Mouse (Mus musculus): Measurements from ENCODE around the gene Dpf3.

The Dpf3 gene

DNA sequence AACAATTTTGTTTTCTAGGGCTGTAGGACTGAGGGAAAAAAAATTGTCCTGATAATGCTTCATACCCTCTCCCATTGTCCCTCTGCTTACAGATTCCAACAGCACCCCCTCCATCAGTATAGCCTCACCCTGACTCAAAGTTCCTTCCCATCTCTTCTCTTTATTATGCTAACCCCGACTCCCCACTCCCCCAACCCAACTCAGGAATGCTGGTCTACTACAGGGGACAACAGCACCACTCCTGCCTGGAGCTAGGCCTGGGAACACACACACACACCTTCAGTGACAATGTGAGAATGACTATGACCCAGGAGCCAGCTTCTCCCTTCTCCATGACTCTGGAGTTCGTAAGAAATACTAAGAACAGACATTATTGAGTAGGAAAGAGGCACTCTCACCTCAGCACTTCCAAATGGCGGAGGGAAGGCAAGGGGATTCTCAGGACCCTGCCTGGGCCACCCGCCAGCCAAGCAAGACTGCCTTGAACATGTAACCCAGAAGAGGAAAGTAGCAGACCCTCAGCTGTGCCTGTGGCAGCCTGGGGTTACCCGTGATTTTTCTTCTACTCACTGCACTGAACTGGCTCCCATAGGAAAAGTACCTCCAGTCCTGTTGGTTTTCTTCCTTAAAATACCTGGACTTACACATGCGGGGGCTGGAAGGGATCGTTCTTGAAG is 276.2 kb downstream of the Dpf3 start:
- no peak for DNase-seq (ENCODE audit: extremely low spot score)

DNA sequence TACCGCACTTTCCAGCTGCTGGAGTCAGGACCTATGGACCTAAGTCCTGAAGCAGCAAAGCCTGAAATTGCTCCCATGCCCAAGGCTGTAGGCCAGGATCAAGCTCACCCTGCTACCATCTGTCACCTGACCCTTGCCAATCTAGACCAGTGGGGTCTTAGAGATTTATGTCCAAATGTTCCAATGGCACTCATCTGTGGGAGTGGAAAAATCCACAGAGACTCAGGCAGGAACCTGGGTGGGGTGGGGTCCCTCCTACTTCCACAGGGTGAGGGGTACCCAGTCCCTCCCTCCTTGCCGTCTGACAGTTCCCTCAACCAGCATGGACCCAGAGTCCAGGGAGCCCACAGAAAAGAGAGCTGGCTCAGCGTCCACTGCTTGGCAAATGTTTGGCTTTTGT is 276.8 kb downstream of the Dpf3 start:
- no peak for DNase-seq (ENCODE audit: extremely low spot score)

DNA sequence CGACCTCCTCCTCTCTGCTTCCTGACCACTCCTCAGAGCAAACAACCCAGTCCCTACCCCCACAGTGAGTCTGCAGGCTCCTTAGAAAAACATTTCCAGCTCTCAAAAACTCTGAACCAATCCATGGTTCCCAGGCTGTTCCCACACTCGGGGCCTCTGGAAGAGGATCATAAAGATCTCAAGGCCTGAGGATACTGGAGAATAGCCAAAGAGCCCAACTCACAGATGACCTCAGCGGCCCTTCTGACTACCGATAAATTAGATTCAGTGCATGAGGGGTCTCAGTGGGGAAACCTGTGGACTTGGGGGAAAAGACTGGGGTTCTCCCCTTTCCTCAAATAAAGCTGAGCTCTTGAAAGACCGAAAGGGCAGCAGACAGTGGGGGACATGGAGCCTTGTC is 277.2 kb downstream of the Dpf3 start:
- no peak for DNase-seq (ENCODE audit: extremely low spot score)

DNA sequence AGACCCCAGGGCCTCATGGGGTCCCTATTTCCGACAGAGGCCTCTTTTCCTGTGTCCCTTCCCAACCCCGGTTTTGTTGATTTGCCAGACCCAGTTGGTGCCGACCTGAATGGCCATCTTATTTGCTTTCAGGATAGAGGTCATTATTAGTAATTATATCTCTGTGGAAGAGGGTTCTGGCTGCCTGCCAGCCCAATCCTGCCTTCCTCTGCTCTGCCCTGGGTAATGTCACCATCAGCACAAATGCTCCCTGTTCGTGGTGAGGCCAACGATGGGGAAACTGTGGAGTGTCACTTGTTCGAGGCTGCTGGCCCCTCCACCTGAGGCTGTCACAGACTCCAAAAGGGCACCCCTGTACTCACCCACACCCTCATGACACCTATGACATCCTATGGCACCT is 278.1 kb downstream of the Dpf3 start:
- DNase-seq (ENCODE audit: extremely low spot score): no peak

DNA sequence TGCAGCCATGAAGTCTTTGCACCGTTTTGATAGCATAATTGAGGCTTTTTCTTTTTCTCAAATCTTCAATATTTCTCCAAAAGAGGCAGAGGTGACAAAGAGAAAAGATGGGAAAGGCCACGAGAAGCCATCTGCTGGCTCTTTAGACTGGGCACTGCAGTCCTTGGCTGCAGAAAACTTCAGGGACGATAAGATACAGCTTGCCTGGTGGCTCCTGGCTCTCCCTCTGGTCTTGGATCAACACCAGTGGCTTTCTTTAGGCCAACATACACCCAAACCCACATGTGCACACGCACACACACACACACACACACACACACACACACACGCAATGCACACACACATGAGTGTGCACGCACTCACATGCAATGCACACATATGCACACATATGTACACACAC is 278.7 kb downstream of the Dpf3 start:
- no peak for DNase-seq (ENCODE audit: extremely low spot score)

DNA sequence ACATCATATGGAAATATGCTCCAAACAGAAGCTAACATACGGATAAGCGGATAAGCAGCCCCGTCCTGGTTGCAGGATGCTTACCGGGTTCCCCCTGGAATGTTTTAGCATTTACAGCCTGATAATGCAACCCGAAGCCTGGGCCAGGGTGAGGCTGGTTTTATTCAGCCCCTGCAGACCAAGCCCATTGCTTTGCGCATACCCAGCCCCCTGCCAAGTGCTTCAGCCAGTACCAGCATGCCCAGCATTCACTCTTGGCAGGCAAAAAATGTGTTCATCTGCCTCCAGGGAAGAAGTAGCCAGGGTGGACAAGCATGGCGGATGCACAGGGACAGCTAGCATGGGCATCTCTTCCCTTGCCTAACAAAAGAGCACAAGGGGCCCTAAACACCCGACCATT is 279.5 kb downstream of the Dpf3 start:
- DNase-seq (ENCODE audit: extremely low spot score): no peak

DNA sequence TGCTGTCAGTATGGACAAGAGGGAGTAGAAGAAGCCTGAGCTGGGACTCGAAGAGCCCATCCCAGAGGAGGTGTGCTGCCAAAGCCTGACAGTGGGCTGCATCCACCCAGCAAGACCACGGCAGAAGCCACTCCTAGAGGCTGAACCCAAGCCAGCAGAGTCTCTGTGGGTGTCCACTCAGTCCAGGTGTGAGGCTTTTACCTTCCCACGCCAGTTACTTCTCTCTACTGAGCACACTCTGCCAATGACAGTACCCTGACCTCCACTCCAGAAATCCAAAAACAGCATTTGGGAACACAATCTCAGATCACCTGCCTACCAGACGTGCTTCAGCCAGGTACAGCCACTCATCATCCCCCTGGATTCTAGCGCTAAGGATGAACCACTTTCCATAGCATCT is 280.0 kb downstream of the Dpf3 start:
- DNase-seq (ENCODE audit: extremely low spot score): no peak

DNA sequence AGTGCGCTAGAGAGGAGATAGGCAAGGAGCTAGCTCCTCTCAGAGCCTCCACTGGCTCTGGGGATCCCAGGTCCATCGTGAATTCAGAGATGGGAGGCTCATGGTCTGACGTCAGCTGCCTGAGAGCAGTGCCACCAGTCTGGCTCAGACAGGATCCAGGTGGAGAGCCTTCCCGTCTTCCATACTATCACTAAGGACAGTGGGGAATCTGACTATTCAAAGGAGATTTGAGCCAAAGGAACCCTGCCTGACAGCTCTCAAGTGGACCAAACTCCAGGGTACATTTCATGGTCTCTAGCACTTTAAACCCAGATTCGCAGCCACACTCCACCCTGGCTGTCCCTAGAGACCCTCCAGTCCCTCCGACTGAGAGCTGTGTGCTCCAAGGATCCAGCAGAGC is 280.6 kb downstream of the Dpf3 start:
- DNase-seq (ENCODE audit: extremely low spot score): no peak

DNA sequence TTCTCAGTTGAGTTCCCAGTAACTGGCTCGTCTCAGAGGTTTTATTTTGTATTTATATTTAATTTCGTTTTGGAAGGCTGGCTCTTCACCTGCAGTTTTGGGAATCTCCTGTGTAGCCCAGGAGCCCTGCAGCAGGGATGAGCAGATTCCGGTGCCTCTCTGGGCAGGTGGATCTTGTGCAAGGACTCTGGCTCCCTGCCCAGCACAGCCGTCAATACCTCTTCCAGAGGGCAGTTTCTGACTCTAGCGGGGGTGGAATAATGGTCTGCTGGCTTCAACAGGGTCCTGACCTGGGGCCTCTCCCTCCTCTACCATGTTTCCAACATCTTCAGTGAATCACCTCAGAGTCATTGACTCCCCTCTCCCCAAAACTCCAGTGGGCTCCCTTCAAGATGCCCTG is 283.2 kb downstream of the Dpf3 start:
- DNase-seq (ENCODE audit: extremely low spot score): no peak

DNA sequence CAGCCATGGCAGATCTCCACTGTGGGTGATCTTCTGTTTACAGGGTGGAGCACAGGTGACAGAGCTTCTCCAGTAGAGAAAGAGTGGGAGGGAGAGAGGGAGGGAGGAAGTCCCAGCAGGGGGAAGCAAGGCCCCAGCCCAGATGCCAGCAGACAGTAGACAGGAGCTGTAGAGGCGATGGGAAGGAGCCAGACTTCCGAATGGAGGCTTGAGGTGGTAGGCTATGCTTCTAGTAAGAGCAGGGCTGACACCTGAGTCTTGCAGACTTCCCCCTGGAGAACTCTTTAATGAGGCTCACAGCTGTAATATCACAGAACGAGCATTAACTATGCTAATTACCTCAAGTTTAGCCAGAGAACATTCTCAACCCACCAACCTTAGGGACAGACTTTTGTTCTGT is 285.8 kb downstream of the Dpf3 start:
- DNase-seq (ENCODE audit: extremely low spot score): no peak

DNA sequence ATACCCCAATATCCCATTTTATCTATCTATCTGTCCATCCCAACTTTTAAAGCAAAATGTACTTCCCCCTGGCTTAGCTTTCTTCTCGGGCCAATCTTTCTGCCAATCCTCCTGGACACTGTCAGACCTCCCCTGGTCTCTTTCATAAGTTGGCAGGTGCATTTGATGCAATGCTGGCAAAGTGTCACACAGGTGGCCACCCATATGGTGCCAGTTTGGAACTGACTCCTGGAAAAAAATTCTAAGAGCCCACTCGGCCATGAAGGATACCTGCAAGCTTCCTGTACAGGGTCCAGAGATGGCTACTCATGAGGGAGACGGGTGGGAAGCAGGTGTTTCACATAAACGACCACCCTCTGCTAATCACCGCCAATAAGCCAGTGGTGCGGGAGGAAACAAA is 307.0 kb downstream of the Dpf3 start:
- DNase-seq (ENCODE audit: extremely low spot score): no peak

DNA sequence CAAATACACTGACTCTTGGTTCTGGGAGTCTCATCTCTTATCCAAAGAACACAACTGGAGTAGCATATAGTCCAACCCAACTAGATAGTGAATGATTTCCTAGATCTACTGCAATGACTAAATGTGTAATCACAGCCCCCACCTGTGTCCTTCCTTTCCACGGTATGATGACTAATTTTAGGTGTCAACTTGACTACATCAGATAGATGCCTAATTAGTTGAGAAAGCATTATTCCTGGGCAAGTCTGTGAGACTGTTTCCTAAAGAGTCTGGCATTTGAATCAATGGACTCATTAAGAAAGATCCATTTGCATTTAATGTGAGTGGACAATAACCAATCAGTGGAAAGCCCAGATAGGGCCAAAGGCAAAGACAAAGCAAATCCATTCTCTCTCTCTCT is 307.7 kb downstream of the Dpf3 start:
- no peak for DNase-seq (ENCODE audit: extremely low spot score)

DNA sequence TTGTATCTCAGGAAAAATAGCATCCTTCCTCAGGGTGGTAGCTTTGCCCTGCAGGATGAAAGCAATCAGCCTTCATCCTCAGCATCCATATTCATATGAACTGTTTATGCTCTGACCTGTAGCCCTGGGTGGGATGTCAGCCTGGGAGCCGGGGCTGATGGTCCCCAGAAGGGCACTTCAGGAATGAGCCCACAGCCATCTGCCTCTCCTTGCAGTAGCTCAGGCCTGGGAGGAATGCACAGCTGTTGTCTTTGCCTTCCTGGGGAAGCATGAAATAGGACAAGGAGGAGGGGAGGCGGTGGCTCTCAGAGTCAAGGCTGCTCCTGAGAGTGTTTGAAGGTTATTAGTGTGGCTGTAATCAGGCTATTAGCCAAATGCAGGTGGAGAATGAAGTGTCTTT is 308.7 kb downstream of the Dpf3 start:
- no peak for DNase-seq (ENCODE audit: extremely low spot score)

DNA sequence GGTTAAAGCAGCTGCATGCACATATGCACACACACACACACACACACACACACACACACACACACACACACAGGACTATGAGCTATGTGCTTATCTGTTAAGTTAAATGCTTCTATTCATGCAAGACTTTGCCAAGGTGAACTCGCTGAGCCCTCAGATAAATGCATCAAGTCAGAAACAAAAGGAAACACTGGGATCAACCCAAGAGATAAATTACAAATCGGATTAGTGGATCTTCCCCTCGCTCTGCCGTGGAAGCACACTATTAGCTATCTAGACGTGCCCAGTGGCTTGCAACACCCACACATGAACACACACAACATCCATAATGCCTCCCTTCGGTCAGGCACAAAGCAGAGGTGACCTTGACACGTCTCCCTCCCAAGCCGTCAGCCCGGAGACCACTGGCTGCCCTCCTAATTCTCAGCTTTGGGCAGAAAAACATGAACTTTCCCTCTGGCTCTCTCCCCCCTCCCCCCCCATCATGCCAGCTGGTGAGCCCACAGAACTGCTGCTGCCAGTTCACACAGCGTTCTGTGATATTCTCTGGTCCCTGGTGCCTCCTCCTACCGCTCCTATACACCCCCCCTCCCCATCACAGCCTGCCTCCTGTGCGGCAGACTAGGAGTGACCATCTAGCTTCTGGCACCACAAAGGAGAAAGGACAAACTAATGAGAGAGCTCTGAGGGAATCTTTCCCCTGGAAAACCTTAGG is 317.9 kb downstream of the Dpf3 start:
- DNase-seq (ENCODE audit: extremely low spot score): no peak

DNA sequence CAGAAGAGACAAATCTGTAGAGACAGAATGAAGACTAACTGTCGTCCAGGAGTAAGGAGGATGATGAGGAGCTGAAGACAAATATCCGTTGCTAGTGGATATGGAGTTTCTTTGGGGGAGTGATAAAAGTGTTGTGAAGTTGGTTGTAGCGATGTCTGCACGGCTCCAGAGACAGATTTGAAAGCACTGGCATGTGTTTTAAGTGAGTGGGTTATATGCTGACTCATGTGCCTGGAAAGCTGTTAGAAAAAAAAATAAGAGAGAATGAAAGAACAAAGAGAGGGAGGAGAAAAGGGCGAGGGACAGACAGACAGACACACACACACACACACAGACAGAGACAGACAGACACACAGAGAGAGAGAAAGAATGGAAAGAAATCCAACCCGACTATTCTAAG is 319.2 kb downstream of the Dpf3 start:
- DNase-seq (ENCODE audit: extremely low spot score): no peak

DNA sequence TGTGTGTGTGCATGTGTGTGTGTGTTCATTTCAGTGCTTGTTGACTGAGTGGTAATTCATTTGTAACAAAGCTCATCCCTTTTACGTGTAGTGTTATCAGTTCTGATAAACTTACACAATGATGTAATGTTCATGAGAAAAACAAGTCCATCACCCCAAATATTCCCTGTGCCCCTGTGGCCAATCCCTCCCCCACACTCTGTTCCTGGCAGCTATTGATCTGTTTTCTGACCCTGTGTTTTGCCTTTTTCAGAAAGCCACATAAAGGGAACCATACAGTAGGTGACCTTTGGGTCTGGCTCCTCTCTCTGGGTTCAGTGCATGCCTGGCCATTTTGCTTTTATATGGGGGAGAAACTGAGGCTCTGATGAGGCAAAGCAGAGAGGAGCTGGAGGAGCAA is 322.5 kb downstream of the Dpf3 start:
- no peak for DNase-seq (ENCODE audit: extremely low spot score)
